Comparison of ENCODE assay signal across 11 mouse cellular contexts in genomic region chr9:85546226-85546625, GRCm38 (mm10).
"Had no signal": no experiment of that assay in that cellular context is flagged by ENCODE, and none has a peak within 500 bp of the region (broad histone marks: within the 10 kb centered on the region; RNA-seq: fewer than 3 reads in every experiment).

No protein-coding gene starts in this region.

- H3K4me1 ChIP-seq: limb, embryonic 15.5 days; liver, embryonic 13.5 days; midbrain, embryonic 12.5 days; neural tube, embryonic 13.5 days had no signal

- H3K27ac ChIP-seq: left cerebral cortex, adult 2 months; limb, embryonic 15.5 days; liver, embryonic 13.5 days; midbrain, embryonic 12.5 days; neural tube, embryonic 13.5 days had no signal

- H3K36me3 ChIP-seq: limb, embryonic 15.5 days; liver, embryonic 13.5 days; midbrain, embryonic 12.5 days; neural tube, embryonic 13.5 days had no signal

- H3K4me3 ChIP-seq: left cerebral cortex, adult 2 months; limb, embryonic 15.5 days; liver, embryonic 13.5 days; midbrain, embryonic 12.5 days; neural tube, embryonic 13.5 days had no signal

- H3K27me3 ChIP-seq: limb, embryonic 15.5 days; liver, embryonic 13.5 days; midbrain, embryonic 12.5 days; neural tube, embryonic 13.5 days had no signal

- H3K9ac ChIP-seq: limb, embryonic 15.5 days; liver, embryonic 13.5 days; liver, postnatal 0 days; midbrain, embryonic 12.5 days; neural tube, embryonic 13.5 days had no signal

- DNase-seq: kidney, postnatal 25 days; liver, embryonic 13.5 days; liver, postnatal 0 days; right cerebral cortex, adult 18-20 months; spleen, adult 18-20 months; thymus, adult 18-20 months; thymus, postnatal 14 days had no signal
